Mouse (Mus musculus): ENCODE data around the gene Naa50. TPM values are rescaled to one million over a fixed set of nuclear protein-coding genes. Genes with fewer than 3 reads are reported as not detected.

Naa50 gene
- polyA plus RNA-seq, 1 experiment from 2014 or later: 122 TPM

DNA sequence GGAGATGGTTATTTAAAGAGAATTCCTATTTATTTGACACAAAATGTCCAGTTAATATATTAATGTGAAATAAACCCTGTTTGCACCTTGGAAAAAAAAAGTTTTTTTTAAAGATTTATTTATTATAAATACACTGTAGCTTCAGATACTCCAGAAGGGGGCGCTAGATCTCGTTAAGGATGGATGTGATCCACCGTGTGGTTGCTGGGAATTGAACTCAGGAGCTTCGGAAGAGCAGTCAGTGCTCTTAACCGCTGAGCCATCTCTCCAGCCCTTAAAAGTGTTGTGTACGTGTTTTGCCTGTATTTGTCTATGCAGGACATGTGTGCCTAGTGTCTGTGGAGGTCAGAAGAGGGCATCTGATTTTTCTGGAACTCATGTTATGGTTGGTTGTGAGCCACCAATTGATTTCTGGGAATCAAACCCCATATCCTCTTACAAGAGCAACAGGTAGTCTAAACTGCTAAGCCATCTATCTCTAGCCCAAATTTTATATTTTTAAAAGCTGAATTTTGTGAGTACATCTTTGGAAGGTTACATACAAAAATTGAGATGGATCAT is 14.9 kb downstream of the Naa50 start:
- Histone ChIP-seq H3K27ac (no peak overlapping the region), H3K9ac (no peak overlapping the region)
- ATAC-seq (ENCODE audit: low FRiP score, low read depth): no peak

GRCm38 (mm10) chr16:44159325-44159724 is 19.7 kb downstream of the Naa50 start:
- no peak overlapping the region for H3K4me2 ChIP-seq (replicated peaks)
- WGBS: 91% methylated on average over 7 of the region's 7 CpGs
- H3K9me3 ChIP-seq: no peaks in the 10 kb centered on the region
- H3K4me1 ChIP-seq: no peaks in the 10 kb centered on the region
- H3K27me3 ChIP-seq: no peaks in the 10 kb centered on the region
- no peak overlapping the region for H3K9ac ChIP-seq
- no peak overlapping the region for H3K4me3 ChIP-seq
- H3K36me3 ChIP-seq: peaks cover 25% of the 10 kb centered on the region
- no peak overlapping the region for H3K27ac ChIP-seq
- ATAC-seq (ENCODE audit: low FRiP score, low read depth): no peak

More for the DNA sequence above, 14.9 kb downstream of the Naa50 start:
- H3K36me3 ChIP-seq: peaks cover 20% of the 10 kb centered on the region
- no peaks in the 10 kb centered on the region for H3K9me3 ChIP-seq
- WGBS: 69% methylated on average over 6 of the region's 6 CpGs
- no peaks in the 10 kb centered on the region for H3K4me1 ChIP-seq
- no peaks in the 10 kb centered on the region for H3K27me3 ChIP-seq
- no peak overlapping the region for H3K4me3 ChIP-seq
- no peak overlapping the region for H3K4me2 ChIP-seq (replicated peaks)

GRCm38 (mm10) chr16:44163831-44164230 is 24.2 kb downstream of the Naa50 start:
- Histone ChIP-seq H3K4me2 (replicated peaks) (no peak overlapping the region), H3K4me1 (no peaks in the 10 kb centered on the region), H3K9me3 (no peaks in the 10 kb centered on the region), H3K4me3 (no peak overlapping the region), H3K36me3 (peaks cover 13% of the 10 kb centered on the region), H3K9ac (no peak overlapping the region), H3K27me3 (no peaks in the 10 kb centered on the region), H3K27ac (no peak overlapping the region)
- no peak for ATAC-seq (ENCODE audit: low FRiP score, low read depth)
- 88% methylated on average over 2 of the region's 2 CpGs for WGBS

- ATAC-seq (ENCODE audit: low FRiP score, low read depth): no peak; the same call in 1 of the 2 replicates
- H3K27ac ChIP-seq: no peak overlapping the region
- H3K9me3 ChIP-seq: no peaks in the 10 kb centered on the region
- no peak overlapping the region for H3K4me2 ChIP-seq (replicated peaks)
- no peaks in the 10 kb centered on the region for H3K4me1 ChIP-seq
- H3K27me3 ChIP-seq: no peaks in the 10 kb centered on the region
- H3K36me3 ChIP-seq: no peaks in the 10 kb centered on the region
- no peak overlapping the region for H3K4me3 ChIP-seq
- no peak overlapping the region for H3K9ac ChIP-seq
- WGBS: 43% methylated on average over 3 of the region's 3 CpGs
These were observed 25.6 kb downstream of the Naa50 start for GRCm38 (mm10) chr16:44165182-44165581.

- no peak overlapping the region for H3K9ac ChIP-seq
These were observed 29.4 kb downstream of the Naa50 start for GRCm38 (mm10) chr16:44168990-44169389.

GRCm38 (mm10) chr16:44172297-44173154 is 32.9 kb downstream of the Naa50 start:
- H3K36me3 ChIP-seq: no peaks in the 10 kb centered on the region
- H3K9ac ChIP-seq: peak overlapping the region; percentile 96
- peak overlapping the region; percentile 93 for H3K27ac ChIP-seq
- no peaks in the 10 kb centered on the region for H3K9me3 ChIP-seq
- H3K27me3 ChIP-seq: no peaks in the 10 kb centered on the region
- WGBS: under 1% methylated on average over 26 of the region's 26 CpGs
- H3K4me3 ChIP-seq: peak overlapping the region; percentile 86
- H3K4me2 ChIP-seq (replicated peaks): peak overlapping the region; percentile 69
- peak; percentile 100 for ATAC-seq (ENCODE audit: low FRiP score, low read depth)
- peaks cover 17% of the 10 kb centered on the region for H3K4me1 ChIP-seq

More at GRCm38 (mm10) chr16:44168990-44169389, 29.4 kb downstream of the Naa50 start:
- H3K27ac ChIP-seq: no peak overlapping the region
- WGBS: 82% methylated on average over 4 of the region's 4 CpGs
- H3K27me3 ChIP-seq: no peaks in the 10 kb centered on the region
- H3K9me3 ChIP-seq: no peaks in the 10 kb centered on the region
- no peaks in the 10 kb centered on the region for H3K36me3 ChIP-seq
- no peak for ATAC-seq (ENCODE audit: low FRiP score, low read depth)
- no peak overlapping the region for H3K4me2 ChIP-seq (replicated peaks)
- no peak overlapping the region for H3K4me3 ChIP-seq
- peaks cover 5% of the 10 kb centered on the region for H3K4me1 ChIP-seq

- Histone ChIP-seq H3K9me3 (no peaks in the 10 kb centered on the region), H3K27ac (peak within 1 kb of the TSS; percentile 93), H3K4me2 (replicated peaks) (peak within 1 kb of the TSS; percentile 72), H3K4me1 (peaks cover 17% of the 10 kb centered on the region), H3K4me3 (peak within 1 kb of the TSS; percentile 86), H3K36me3 (no peaks in the 10 kb centered on the region; the same call in 1 of the 2 replicates), H3K9ac (peak within 1 kb of the TSS; percentile 96), H3K27me3 (no peaks in the 10 kb centered on the region)
- under 1% methylated on average over 36 of the region's 77 CpGs for WGBS
- ATAC-seq (ENCODE audit: low FRiP score, low read depth): peak; percentile 69
These were observed 33.7 kb downstream of the Naa50 start, which contains the start of gene Usf3 for GRCm38 (mm10) chr16:44173155-44173941. Gene Usf3, plus strand, starts transcription at chr16:44173246.

DNA sequence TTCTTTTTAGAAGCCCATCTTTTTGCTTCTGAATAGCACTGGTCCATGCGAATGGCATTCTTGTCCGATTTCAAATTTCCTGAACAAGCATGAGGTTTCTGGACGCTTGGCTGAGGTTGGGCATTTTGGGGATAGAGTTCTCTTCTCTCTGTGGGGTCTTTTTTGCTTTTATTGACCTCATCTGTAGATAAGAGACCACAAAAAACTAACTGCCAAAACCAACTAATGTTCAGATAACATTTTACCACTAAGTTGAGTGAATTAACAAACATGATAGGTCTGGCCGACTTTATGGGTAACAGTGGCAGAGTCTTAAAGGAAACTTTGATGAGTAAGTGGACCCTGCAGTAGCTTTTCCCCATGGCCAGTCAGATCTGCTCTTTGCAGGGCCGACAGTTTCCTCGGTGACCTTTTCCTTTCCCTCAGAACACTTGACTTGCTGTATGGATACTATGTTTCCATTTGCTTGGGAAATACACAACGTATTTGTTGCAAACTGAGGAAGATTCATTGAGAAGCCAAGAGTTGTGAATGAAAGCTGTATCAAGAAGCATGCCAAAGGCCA is 34.4 kb downstream of the Naa50 start:
- no peaks in the 10 kb centered on the region; the same call in 1 of the 2 replicates for H3K36me3 ChIP-seq
- H3K27me3 ChIP-seq: no peaks in the 10 kb centered on the region
- peak overlapping the region; percentile 72 for H3K4me2 ChIP-seq (replicated peaks)
- H3K4me1 ChIP-seq: peaks cover 17% of the 10 kb centered on the region
- H3K27ac ChIP-seq: peak overlapping the region; percentile 93
- ATAC-seq (ENCODE audit: low FRiP score, low read depth): no peak
- H3K9ac ChIP-seq: peak overlapping the region; percentile 96
- peak overlapping the region; percentile 86 for H3K4me3 ChIP-seq
- no peaks in the 10 kb centered on the region for H3K9me3 ChIP-seq
- 19% methylated on average over 7 of the region's 7 CpGs for WGBS

DNA sequence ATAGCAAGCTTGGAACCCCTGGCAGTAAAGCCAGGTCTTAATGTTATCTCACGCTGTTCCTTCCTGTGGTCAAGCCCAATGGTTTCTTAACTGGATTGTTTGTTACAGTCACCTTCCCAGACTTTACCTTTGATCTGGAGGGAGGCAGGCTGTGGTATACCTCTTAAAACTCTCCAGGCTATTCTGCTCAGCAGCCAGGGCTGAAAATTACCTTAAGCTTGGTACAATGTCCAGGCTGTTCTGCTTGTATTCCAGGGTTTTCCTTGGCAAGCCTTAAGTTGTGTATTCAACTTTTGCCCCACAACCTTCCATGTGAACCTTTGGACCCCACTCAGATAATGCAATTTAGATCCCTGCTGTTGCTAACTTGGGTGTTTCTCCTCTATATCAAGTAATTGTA is 35.4 kb downstream of the Naa50 start:
- peak overlapping the region; percentile 32; the same call in 1 of the 2 replicates for H3K4me2 ChIP-seq (replicated peaks)
- no peaks in the 10 kb centered on the region for H3K9me3 ChIP-seq
- WGBS: 41% methylated on average over 1 of the region's 1 CpGs
- H3K27ac ChIP-seq: no peak overlapping the region
- no peak overlapping the region for H3K9ac ChIP-seq
- 0 out of 2 replicates have a peak overlapping the region, but pooled peaks have one; percentile 5 for H3K4me3 ChIP-seq
- no peaks in the 10 kb centered on the region for H3K27me3 ChIP-seq
- ATAC-seq (ENCODE audit: low FRiP score, low read depth): no peak
- peaks cover 17% of the 10 kb centered on the region for H3K4me1 ChIP-seq
- no peaks in the 10 kb centered on the region; the same call in 1 of the 2 replicates for H3K36me3 ChIP-seq

GRCm38 (mm10) chr16:44176511-44176910 is 36.9 kb downstream of the Naa50 start:
- H3K9ac ChIP-seq: no peak overlapping the region
- H3K9me3 ChIP-seq: no peaks in the 10 kb centered on the region
- H3K36me3 ChIP-seq: peaks cover under 1% of the 10 kb centered on the region
- H3K4me1 ChIP-seq: peaks cover 17% of the 10 kb centered on the region
- no peak overlapping the region for H3K4me2 ChIP-seq (replicated peaks)
- no peak overlapping the region for H3K4me3 ChIP-seq
- 95% methylated on average over 2 of the region's 2 CpGs for WGBS
- H3K27me3 ChIP-seq: no peaks in the 10 kb centered on the region
- no peak for ATAC-seq (ENCODE audit: low FRiP score, low read depth)
- H3K27ac ChIP-seq: no peak overlapping the region

DNA sequence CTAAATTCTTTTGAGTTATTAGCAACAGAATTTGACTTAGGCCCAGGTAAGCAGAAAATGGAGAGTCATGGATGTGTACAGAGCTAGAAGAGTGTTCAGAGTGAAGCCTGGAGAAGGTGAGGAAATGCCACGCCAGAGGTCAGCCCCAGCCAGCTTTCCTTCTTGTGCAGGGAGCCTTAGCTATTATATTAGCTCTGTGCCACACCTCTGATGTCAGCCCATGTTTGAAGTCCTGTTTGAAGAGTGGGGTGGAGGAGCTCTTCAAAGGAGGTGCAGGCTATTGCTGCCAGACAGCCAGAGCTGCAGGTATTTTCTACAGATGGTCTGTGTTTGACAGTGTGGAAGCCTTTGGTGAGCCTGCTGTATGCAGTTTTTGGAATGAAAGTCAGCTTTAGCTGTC is 38.9 kb downstream of the Naa50 start:
- Histone ChIP-seq H3K9ac (no peak overlapping the region), H3K36me3 (peaks cover 6% of the 10 kb centered on the region), H3K4me2 (replicated peaks) (no peak overlapping the region), H3K9me3 (no peaks in the 10 kb centered on the region), H3K27ac (no peak overlapping the region), H3K4me3 (no peak overlapping the region), H3K4me1 (peaks cover 13% of the 10 kb centered on the region), H3K27me3 (no peaks in the 10 kb centered on the region)
- 38% methylated on average over 1 of the region's 1 CpGs for WGBS
- no peak for ATAC-seq (ENCODE audit: low FRiP score, low read depth)
